Mouse (Mus musculus): Measurements from ENCODE around the gene Defb33.

- no peak for TF ChIP-seq TAL1 (IDR thresholded peaks at IDR 0.05; ENCODE audit: low read length)
- TF ChIP-seq GATA1 (IDR thresholded peaks at IDR 0.05; ENCODE audit: low read length): no peak
Observed at GRCm38 (mm10) chr8:20944610-20945009, 52.1 kb downstream of the Defb33 start, which contains the start of gene AY761185.
